Mouse (Mus musculus): ENCODE results near the gene Herc4. TPM values are rescaled to one million over a fixed set of nuclear protein-coding genes. Genes with fewer than 3 reads are reported as not detected.

The Herc4 gene
- total and polyA plus RNA-seq, 2 experiments from 2014 or later: 25.0 to 45.1 TPM

DNA sequence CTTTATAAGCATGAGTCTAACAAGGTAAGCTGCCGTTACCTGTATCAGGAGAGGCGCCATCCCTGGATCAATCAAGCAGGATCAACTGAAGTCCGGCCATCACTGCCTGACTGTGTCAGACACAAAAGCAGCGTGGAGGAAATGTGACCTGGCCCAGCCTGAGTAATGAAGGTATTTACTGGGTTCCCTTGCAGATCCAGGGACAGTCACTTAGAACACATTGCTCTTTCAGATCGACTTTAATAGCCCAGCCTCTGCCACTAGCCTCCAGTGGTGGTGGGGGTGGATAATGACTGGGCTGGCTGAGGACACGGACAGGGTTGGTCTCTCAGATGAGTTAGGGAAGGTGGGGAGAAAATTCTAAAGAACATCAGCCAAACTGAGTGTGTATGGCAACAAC, 34.7 kb upstream of the Herc4 start:
- Histone ChIP-seq H3K36me3 (replicated peaks; ENCODE audit: control insufficient read depth, insufficient read depth, low read length) (no peaks in the 10 kb centered on the region), H3K4me2 (ENCODE audit: low read depth, low read length) (no peak overlapping the region), H3K9me3 (replicated peaks; ENCODE audit: control insufficient read depth, low read length) (no peaks in the 10 kb centered on the region), H3K4me3 (ENCODE audit: low read depth, low read length) (no peak overlapping the region), H3K27me3 (ENCODE audit: control insufficient read depth, insufficient read depth, low read length) (no peaks in the 10 kb centered on the region), H3K4me1 (ENCODE audit: control insufficient read depth, insufficient read depth) (no peaks in the 10 kb centered on the region), H3K27ac (ENCODE audit: low read depth) (no peak overlapping the region), H3K9ac (replicated peaks; ENCODE audit: low read depth, low read length) (no peak overlapping the region)
- ATAC-seq (ENCODE audit: insufficient read depth, low read depth) (no peak), DNase-seq (ENCODE audit: low spot score) (no peak)
- TF ChIP-seq EP300 (IDR thresholded peaks at IDR 0.05; ENCODE audit: low read depth) (no peak), CTCF (IDR thresholded peaks at IDR 0.05; ENCODE audit: low read depth) (no peak)
- WGBS: 63% methylated on average over 6 of the region's 6 CpGs

- WGBS: 72% methylated on average over 7 of the region's 7 CpGs
- H3K36me3 ChIP-seq (replicated peaks; ENCODE audit: control insufficient read depth, insufficient read depth, low read length): no peaks in the 10 kb centered on the region
- no peak overlapping the region for H3K4me2 ChIP-seq (ENCODE audit: low read depth, low read length)
- H3K27me3 ChIP-seq (ENCODE audit: control insufficient read depth, insufficient read depth, low read length): no peaks in the 10 kb centered on the region
- H3K9ac ChIP-seq (replicated peaks; ENCODE audit: low read depth, low read length): no peak overlapping the region
- H3K27ac ChIP-seq (ENCODE audit: low read depth): no peak overlapping the region
- ATAC-seq (ENCODE audit: insufficient read depth, low read depth) (no peak), DNase-seq (ENCODE audit: low spot score) (no peak)
- H3K4me1 ChIP-seq (ENCODE audit: control insufficient read depth, insufficient read depth): no peaks in the 10 kb centered on the region
- no peak for TF ChIP-seq CTCF (IDR thresholded peaks at IDR 0.05; ENCODE audit: low read depth)
- TF ChIP-seq EP300 (IDR thresholded peaks at IDR 0.05; ENCODE audit: low read depth): no peak
- H3K4me3 ChIP-seq (ENCODE audit: low read depth, low read length): no peak overlapping the region
- H3K9me3 ChIP-seq (replicated peaks; ENCODE audit: control insufficient read depth, low read length): no peaks in the 10 kb centered on the region
Measured at GRCm38 (mm10) chr10:63221081-63221783, 22.4 kb upstream of the Herc4 start.

DNA sequence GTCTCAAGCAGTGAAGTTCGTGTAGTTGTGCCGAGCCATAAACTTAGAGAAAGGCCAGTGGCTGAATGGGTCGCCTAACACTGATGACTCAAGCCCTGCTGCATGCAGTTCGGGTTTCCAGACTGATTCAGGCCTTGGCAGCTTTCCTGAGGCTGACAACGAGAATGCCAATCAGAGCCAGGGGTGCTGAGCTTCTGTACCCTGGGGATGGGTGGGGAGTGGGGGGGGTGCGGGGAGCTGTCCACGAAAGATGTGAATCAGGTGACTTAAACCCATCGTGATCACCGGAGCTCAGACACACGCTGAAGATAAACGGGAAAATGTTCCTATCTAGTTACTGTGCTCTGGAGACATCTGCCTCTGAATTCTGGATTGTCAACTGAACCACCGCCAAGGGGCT, 19.3 kb upstream of the Herc4 start:
- ATAC-seq (ENCODE audit: insufficient read depth, low read depth) (no peak), DNase-seq (ENCODE audit: low spot score) (no peak)
- H3K27me3 ChIP-seq (ENCODE audit: control insufficient read depth, insufficient read depth, low read length): no peaks in the 10 kb centered on the region
- H3K36me3 ChIP-seq (replicated peaks; ENCODE audit: control insufficient read depth, insufficient read depth, low read length): no peaks in the 10 kb centered on the region
- H3K9ac ChIP-seq (replicated peaks; ENCODE audit: low read depth, low read length): no peak overlapping the region
- TF ChIP-seq EP300 (IDR thresholded peaks at IDR 0.05; ENCODE audit: low read depth) (no peak), CTCF (IDR thresholded peaks at IDR 0.05; ENCODE audit: low read depth) (no peak)
- H3K27ac ChIP-seq (ENCODE audit: low read depth): no peak overlapping the region
- no peaks in the 10 kb centered on the region for H3K4me1 ChIP-seq (ENCODE audit: control insufficient read depth, insufficient read depth)
- no peaks in the 10 kb centered on the region for H3K9me3 ChIP-seq (replicated peaks; ENCODE audit: control insufficient read depth, low read length)
- no peak overlapping the region for H3K4me3 ChIP-seq (ENCODE audit: low read depth, low read length)
- no peak overlapping the region for H3K4me2 ChIP-seq (ENCODE audit: low read depth, low read length)
- WGBS: 47% methylated on average over 12 of the region's 12 CpGs

DNA sequence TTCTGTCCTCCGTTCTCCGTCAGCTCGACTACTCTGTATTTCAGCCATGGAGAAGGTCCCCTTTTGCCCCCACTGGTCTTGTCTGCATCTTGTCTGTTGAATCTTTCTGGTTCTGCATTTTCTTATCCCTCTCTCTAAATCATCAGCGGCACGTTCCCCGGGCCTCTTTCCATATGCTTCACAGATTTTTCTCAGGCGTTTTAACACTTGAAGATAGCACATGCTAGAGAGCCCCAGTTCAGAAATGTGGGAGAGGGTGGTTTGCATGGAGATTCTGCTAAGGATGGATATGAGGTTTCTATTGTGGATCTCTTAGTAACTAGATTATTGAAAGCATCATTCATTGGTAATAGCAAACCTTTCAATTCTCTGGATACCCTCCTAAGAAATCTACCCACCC, 13.3 kb upstream of the Herc4 start:
- no peak overlapping the region for H3K4me2 ChIP-seq (ENCODE audit: low read depth, low read length)
- ATAC-seq (ENCODE audit: insufficient read depth, low read depth) (no peak), DNase-seq (ENCODE audit: low spot score) (no peak)
- no peak overlapping the region for H3K27ac ChIP-seq (ENCODE audit: low read depth)
- no peak overlapping the region for H3K4me3 ChIP-seq (ENCODE audit: low read depth, low read length)
- 63% methylated on average over 7 of the region's 7 CpGs for WGBS
- peaks cover 10% of the 10 kb centered on the region for H3K4me1 ChIP-seq (ENCODE audit: control insufficient read depth, insufficient read depth)
- no peak overlapping the region for H3K9ac ChIP-seq (replicated peaks; ENCODE audit: low read depth, low read length)
- no peaks in the 10 kb centered on the region for H3K27me3 ChIP-seq (ENCODE audit: control insufficient read depth, insufficient read depth, low read length)
- no peaks in the 10 kb centered on the region for H3K9me3 ChIP-seq (replicated peaks; ENCODE audit: control insufficient read depth, low read length)
- no peak for TF ChIP-seq CTCF (IDR thresholded peaks at IDR 0.05; ENCODE audit: low read depth)
- TF ChIP-seq EP300 (IDR thresholded peaks at IDR 0.05; ENCODE audit: low read depth): no peak
- no peaks in the 10 kb centered on the region for H3K36me3 ChIP-seq (replicated peaks; ENCODE audit: control insufficient read depth, insufficient read depth, low read length)

DNA sequence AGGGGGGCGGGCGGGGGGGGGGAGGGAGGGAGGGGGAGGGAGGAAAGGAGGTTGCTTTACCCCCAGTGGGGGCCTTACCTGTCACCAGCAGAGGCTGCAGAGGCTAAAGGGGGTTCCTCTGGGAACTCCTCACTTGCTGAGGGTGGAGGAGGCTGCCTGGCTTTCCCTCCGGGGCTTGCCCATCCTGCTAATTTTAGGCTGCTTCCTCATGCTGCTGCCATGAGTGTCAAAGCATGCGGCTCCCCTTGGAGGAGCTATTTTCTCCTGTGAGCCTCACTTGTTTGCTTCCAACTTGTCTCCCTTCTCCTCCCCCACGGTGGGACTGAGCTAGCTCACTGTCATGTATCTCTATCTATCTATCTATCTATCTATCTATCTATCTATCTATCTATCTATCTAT, 12.8 kb upstream of the Herc4 start:
- H3K4me3 ChIP-seq (ENCODE audit: low read depth, low read length): no peak overlapping the region
- H3K27me3 ChIP-seq (ENCODE audit: control insufficient read depth, insufficient read depth, low read length): no peaks in the 10 kb centered on the region
- no peaks in the 10 kb centered on the region for H3K9me3 ChIP-seq (replicated peaks; ENCODE audit: control insufficient read depth, low read length)
- ATAC-seq (ENCODE audit: insufficient read depth, low read depth) (peak; percentile 89), DNase-seq (ENCODE audit: low spot score) (peak; percentile 77)
- no peaks in the 10 kb centered on the region for H3K36me3 ChIP-seq (replicated peaks; ENCODE audit: control insufficient read depth, insufficient read depth, low read length)
- H3K27ac ChIP-seq (ENCODE audit: low read depth): no peak overlapping the region
- H3K4me1 ChIP-seq (ENCODE audit: control insufficient read depth, insufficient read depth): peaks cover 10% of the 10 kb centered on the region
- H3K9ac ChIP-seq (replicated peaks; ENCODE audit: low read depth, low read length): no peak overlapping the region
- no peak overlapping the region for H3K4me2 ChIP-seq (ENCODE audit: low read depth, low read length)
- 4% methylated on average over 3 of the region's 5 CpGs for WGBS
- TF ChIP-seq EP300 (IDR thresholded peaks at IDR 0.05; ENCODE audit: low read depth): no peak
- TF ChIP-seq CTCF (IDR thresholded peaks at IDR 0.05; ENCODE audit: low read depth): peak; percentile 10; the same call in 1 of the 2 replicates

DNA sequence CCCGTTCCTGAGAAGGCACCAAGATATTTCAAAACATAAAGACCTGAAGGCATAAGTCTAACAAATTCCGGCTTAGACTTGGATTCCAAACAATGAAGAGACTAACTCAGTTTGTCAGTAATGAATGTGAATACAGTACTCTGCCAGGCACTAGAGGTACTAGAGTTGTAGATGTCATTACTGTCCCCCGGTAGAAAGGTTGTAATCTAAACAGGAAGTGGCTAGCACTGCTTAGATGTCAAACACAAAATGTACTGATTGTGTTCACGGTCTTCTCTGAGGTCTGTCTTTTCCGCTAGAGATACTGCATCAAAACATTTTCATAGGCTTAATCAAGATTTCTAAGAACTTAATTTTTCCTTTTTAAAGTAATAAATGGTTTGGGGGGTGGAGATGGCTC, 12.0 kb upstream of the Herc4 start:
- no peak overlapping the region for H3K4me3 ChIP-seq (ENCODE audit: low read depth, low read length)
- no peak overlapping the region for H3K27ac ChIP-seq (ENCODE audit: low read depth)
- TF ChIP-seq CTCF (IDR thresholded peaks at IDR 0.05; ENCODE audit: low read depth) (no peak), EP300 (IDR thresholded peaks at IDR 0.05; ENCODE audit: low read depth) (no peak)
- no peaks in the 10 kb centered on the region for H3K36me3 ChIP-seq (replicated peaks; ENCODE audit: control insufficient read depth, insufficient read depth, low read length)
- no peak overlapping the region for H3K4me2 ChIP-seq (ENCODE audit: low read depth, low read length)
- H3K9ac ChIP-seq (replicated peaks; ENCODE audit: low read depth, low read length): no peak overlapping the region
- no peaks in the 10 kb centered on the region for H3K9me3 ChIP-seq (replicated peaks; ENCODE audit: control insufficient read depth, low read length)
- peaks cover 10% of the 10 kb centered on the region for H3K4me1 ChIP-seq (ENCODE audit: control insufficient read depth, insufficient read depth)
- ATAC-seq (ENCODE audit: insufficient read depth, low read depth) (no peak), DNase-seq (ENCODE audit: low spot score) (no peak)
- H3K27me3 ChIP-seq (ENCODE audit: control insufficient read depth, insufficient read depth, low read length): no peaks in the 10 kb centered on the region
- 46% methylated on average over 5 of the region's 5 CpGs for WGBS
